Mouse (Mus musculus) ovary, postnatal 36 days (tissue): ENCODE results near the gene Olfr1396.

ENCODE experiments used
- DNase-seq: peaks from one replicate; pipeline ENCODE4 v3.0.0; 2022; ENCODE audit warnings: low spot score, mixed read lengths

Olfr1396 gene

GRCm38 (mm10) chr11:49114774-49115173 is at the start of gene Olfr1396:
Gene Olfr1396, minus strand, starts transcription at chr11:49114874.
- no peak for DNase-seq

DNA sequence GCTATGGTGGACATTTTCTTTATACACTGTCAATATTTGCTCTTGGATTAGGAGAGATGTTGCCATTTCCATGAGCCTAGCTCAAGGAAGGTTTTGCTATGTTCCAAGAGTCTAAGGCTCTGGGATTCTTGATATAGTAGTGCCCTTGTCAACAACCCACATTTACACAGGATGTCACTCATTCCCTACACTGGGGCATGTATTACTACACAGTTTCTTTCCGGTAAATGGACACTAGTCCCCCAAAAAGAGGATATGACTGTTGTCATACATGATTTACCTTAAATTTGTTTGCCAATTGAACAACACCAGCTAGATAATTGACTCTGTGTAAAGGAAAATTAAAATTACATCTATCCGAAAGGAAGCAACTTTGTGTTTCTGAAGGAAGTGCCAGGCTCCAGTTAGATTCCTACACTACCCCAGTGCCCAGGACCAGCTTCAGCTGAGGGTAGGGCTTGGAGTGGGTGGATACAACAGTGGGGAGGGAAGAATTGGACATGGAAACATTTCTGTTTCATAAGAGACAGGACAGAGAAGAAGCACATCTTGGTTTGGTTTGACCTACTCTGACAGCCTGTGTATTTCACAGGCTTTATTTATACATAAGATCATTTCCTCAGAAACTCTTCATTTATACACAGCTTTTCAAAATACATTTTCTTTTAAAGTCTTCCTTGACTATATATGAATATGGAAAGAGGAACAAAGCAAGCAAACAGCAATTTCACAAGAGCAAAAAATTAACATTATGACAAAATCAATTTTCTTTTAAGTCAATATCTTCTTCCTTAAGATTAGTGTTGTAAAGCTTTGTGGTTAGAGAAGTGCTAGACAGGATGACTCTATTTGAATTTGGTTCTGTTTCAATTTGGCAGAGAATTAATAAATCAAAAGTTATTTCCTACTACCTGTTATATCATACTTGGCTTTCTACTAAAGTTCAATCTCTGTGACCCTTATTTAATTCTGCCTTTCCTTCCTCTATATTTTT is 42.4 kb upstream of the Olfr1396 start:
- DNase-seq: no peak

DNA sequence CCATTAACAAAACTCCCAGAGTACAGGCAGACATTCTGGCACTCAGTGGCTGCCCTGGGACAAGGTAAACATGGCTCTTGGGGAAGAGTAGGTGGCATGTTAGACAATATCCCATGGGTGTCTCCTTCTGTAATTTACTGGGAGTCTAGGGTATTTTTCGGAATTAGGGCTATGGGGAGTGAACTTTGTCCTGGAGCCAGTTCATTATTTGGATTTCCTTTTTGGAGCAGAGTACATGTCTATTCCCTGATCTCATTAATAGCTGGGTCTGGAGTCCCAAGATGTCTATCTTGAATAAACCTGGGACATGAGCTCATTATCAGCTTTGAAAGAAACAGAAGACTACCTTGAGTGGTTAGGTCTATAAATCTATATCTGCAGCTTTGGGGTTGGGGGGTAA is 39.4 kb upstream of the Olfr1396 start, which contains the start of gene Olfr1394:
Gene Olfr1394, plus strand, starts transcription at position 301 of the 400 bp plus-strand sequence.
- DNase-seq: no peak

GRCm38 (mm10) chr11:49141974-49142373 is 27.3 kb upstream of the Olfr1396 start, which contains the start of gene Olfr1395:
Gene Olfr1395, plus strand, starts transcription at chr11:49142274.
- no peak for DNase-seq

- no peak for DNase-seq
Measured at GRCm38 (mm10) chr11:49124169-49124568, 9.5 kb upstream of the Olfr1396 start.

- DNase-seq: no peak
Measured at GRCm38 (mm10) chr11:49119635-49120034, 5.0 kb upstream of the Olfr1396 start.

DNA sequence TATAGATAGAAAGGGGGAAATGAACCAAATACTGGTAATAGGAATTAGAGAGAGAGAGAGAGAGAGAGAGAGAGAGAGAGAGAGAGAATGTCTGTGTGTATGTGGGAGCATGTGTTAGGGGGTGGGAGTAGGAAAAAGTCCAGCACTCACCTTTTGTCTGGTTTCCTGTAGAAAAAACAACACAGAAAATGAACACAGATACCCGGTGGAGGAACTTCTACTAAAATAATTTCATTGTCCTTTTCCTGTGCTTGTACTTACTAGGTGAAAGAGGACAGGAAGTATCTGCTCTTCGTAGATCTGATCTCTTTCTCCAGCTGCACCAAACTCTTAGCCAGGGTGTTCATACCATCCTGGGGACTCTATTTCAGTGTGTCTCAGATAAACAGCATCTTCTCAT is 516 bp downstream of the Olfr1396 start:
- DNase-seq: no peak

- DNase-seq: no peak
Measured at GRCm38 (mm10) chr11:49112624-49113219, 2.0 kb downstream of the Olfr1396 start.

DNA sequence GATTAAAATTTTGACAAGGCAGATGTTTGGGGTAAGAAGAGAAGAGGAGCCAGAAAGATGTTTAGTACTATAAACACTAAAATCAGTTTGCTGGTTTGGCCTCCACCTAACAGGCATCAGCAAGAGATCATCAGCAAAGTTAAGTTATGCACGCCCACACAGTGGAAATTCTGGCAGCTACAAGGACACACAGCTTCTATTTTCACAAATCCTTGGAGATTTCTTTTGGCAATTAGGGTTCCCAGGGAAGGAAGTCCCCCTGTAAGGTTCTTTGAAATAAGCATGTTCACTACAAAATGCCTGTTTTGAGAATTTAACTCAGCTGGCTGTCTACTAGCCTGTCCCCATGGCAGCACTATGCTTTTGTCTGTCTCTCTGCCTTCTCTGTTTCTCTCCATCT is 3.7 kb downstream of the Olfr1396 start:
- no peak for DNase-seq

DNA sequence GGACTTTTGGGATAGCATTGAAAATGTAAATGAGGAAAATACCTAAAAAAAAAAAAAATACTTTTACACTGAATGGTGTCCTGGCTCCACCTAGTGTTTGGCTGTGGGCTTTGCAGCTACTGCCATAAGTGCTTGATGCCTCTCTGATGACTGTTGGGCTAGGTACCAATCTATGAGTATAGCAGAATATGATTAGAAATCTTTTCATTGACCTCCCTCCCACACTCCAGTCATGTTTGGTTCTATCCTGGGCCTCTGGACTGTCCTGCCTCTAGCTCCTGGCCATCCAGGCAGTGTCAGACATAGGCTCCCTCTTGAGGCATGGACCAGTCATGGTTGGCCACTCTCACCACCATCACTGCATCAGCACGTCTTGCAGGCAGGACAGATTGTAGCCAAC is 5.8 kb downstream of the Olfr1396 start:
- DNase-seq: no peak

- no peak for DNase-seq
Measured at GRCm38 (mm10) chr11:49107650-49108537, 6.8 kb downstream of the Olfr1396 start.

DNA sequence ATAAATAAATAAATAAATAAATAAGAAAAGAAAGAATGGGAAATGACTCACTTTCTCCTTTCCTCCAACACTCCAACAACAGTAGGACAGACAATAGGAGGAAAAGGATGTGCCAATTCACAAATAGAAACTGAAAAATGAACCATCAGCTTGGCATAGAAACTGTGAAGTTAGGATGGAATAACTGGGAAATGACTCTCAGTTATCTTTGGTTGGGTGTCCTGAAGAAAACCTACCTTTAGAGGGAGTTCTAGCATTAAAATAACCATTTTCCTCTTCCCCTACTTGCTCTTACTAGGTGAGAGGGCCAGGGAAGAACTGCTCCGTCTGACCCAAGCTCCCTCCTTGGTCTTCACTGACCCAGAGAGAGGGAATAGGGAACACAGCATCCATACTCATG is 8.9 kb downstream of the Olfr1396 start:
- DNase-seq: no peak

GRCm38 (mm10) chr11:49103047-49103693 is 11.5 kb downstream of the Olfr1396 start:
- DNase-seq: peak; percentile 79

DNA sequence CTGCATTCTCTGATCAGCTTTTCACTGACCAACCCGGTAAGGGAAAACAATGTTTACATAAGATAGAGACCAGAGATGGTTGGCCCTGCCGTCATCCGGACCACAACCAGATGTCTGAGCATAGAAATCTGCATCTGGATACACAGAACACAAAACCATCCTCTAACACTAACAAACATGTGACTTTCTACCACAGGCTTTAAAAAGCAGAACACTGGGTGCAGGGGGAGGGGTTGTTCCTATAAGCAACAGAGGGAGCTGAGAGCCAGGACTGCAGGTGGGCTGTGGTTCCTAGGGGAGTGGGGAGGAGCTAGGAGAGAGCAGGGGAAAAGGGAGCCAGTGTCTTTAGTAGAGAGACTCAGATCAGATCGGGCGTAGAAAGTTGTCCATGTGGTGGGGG is 13.2 kb downstream of the Olfr1396 start:
- no peak for DNase-seq

DNA sequence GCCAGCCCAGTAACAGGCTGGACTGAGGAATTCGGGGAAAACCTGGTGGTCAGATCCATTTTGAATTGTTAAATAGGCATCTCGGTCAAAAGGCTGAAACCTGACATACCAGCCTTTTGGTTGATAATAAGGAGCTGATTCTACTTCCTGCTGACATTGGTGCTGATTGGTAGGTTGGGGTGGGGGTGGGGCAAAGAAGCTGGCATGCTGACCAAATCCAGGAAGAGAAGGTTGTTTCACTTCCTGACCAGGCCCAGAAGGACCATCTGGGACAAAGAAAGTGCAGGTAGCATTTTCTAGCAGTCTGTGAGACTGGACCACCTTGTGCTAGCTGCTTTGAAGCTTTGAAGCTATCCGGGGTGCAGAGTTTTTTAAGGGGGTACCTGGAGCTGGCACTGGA is 14.3 kb downstream of the Olfr1396 start:
- no peak for DNase-seq

- DNase-seq: no peak
Measured at GRCm38 (mm10) chr11:49095367-49095766, 19.3 kb downstream of the Olfr1396 start.

DNA sequence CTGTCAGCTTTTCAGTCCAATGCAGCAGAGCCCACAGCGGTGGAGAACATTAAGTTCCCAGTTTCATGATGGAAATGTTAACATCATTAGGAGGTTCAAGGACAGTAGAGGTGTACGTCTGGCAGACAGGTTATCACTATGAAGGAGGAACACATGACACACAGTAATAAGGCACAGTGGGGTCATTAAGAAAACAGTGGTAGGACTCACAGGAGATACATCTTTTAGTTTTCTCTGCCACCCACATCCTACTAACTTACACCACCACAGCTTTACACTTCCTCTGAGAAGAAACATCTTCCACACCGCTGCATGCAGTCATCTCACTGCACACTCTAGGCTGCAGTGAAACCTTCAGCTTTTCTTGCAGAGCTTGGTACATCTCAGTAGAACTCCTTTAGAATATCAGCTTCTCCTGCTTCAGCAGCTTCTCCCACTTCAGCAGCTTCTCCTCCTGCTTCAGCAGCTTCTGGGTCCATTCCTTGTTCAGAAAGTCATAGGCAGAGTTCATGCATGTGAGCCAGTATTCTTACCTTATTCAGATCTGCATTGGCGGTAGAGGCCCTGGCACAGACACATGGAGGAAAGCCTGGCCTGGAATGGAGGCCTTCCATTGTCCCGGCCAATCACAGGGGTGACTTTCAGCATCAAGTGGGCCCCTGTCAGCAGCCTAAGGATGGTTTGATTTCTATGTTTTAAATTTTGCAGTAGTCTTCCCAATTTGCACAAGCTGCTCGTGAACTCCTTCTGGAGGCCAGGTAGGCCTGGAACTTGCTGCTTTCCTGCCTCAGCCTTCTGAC is 20.6 kb downstream of the Olfr1396 start:
- DNase-seq: no peak

GRCm38 (mm10) chr11:49092786-49093185 is 21.9 kb downstream of the Olfr1396 start:
- DNase-seq: no peak

DNA sequence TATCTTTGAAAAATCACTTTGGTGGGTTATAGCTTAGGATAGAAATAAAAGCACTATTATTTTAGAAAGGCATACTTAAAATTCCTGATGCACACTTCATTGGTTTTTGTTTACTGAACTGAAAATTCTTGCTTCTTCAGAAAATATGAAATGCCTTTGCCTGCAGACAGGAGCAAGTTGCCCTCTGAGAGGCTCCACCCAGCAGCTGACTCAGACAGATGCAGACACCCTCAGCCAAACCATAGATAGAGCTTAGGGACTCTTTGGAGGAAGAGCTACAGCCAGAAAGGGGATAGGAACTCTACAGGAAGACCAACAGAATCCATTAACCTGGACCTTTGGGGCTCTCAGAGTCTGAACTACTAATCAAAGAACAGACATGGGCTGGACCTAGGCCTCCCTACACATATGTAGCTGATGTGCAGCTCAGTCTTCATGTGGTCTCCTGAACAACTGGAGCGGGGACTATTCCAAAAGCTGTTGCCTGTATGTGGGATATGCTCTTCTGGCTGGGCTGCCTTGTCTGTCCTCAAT is 22.6 kb downstream of the Olfr1396 start:
- DNase-seq: no peak

DNA sequence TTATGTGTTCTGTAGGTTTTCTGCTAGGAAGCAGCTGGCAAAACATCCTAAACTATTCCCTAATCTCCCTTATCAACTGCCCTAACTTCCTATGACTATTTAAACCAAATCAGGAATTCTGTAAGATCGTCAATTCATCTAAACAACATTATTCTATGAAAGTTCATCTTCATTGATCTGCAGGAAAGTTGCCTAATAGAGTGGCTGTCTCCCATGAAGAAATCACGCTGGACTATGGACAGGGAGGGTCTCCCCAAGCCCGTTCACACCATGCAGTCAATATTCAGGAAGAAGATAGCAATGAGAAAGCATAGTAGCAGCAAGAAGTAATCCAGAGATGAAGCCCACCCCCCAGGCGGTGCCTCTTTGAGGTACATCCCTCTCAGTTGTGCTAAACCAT is 23.5 kb downstream of the Olfr1396 start:
- DNase-seq: no peak
